Mouse (Mus musculus) midbrain, embryonic 11.5 days (tissue): ENCODE results near the gene Mrs2. TPM values are rescaled to one million over a fixed set of nuclear protein-coding genes. Genes with fewer than 3 reads are reported as not detected.
"Not testable (repeated sequence)": the region's sequence is repeated elsewhere in the genome, so short reads cannot be mapped to it uniquely, and the experiment has no call there.

Experiments
- ATAC-seq: fragments of 200-750 bp; cut with Nextera tagmentation; 2 replicates; pipeline ENCODE4 v1.8.0; 2017; ENCODE audit warnings: moderate TSS enrichment, moderate library complexity; ENCODE audit not compliant: low FRiP score
- DNase-seq: peaks from one replicate; pipeline ENCODE4 v3.0.0; 2015; ENCODE audit warnings: low spot score; ENCODE audit errors: missing footprints
- H3K27ac ChIP-seq: fragments of 300-500 bp; sonication (generic); 2 replicates; pipeline ENCODE4 v1.5.1; 2014; ENCODE audit warnings: low read depth, low read length
- H3K27me3 ChIP-seq: fragments of 300-500 bp; sonication (generic); 2 replicates; pipeline ENCODE4 v1.6.1; 2014; ENCODE audit warnings: mild to moderate bottlenecking, low read length, moderate library complexity, mixed read lengths; ENCODE audit not compliant: control insufficient read depth, insufficient read depth
- H3K36me3 ChIP-seq: fragments of 300-500 bp; sonication (generic); 2 replicates; pipeline ENCODE4 v1.6.1; 2014; ENCODE audit warnings: mild to moderate bottlenecking, low read length, moderate library complexity, mixed read lengths; ENCODE audit not compliant: control insufficient read depth, insufficient read depth
- H3K4me1 ChIP-seq: fragments of 300-500 bp; sonication (generic); 2 replicates; pipeline ENCODE4 v1.6.1; 2014; ENCODE audit warnings: low read length; ENCODE audit not compliant: control insufficient read depth, insufficient read depth
- H3K4me2 ChIP-seq: fragments of 300-500 bp; sonication (generic); 2 replicates; pipeline ENCODE4 v1.6.1; 2014; ENCODE audit warnings: mild to moderate bottlenecking, moderate library complexity
- H3K4me3 ChIP-seq: fragments of 300-500 bp; sonication (generic); 2 replicates; pipeline ENCODE4 v1.5.1; 2014; ENCODE audit warnings: low read depth, low read length
- H3K9ac ChIP-seq: fragments of 300-500 bp; sonication (generic); 2 replicates; pipeline ENCODE4 v1.6.1; 2014; ENCODE audit warnings: low read length
- H3K9me3 ChIP-seq: fragments of 300-500 bp; sonication (generic); 2 replicates; pipeline ENCODE4 v1.6.1; 2016; ENCODE audit warnings: low read length; ENCODE audit not compliant: control insufficient read depth
- WGBS: fragments of 180-500 bp; shearing (Covaris S2); extraction: QIAGEN DNeasy Blood & Tissue Kit; methylation state at CpG from one replicate; pipeline ENCODE4 v1.1.7; 2014; 5-methylcytosine and 5-hydroxymethylcytosine counted together
- polyA plus RNA-seq: library from polyadenylated mRNA; unstranded; fragments of >200 nt; fragmentation: Nextera tagmentation; extraction: Ambion mirVana; gene quantifications from 2 replicates; pipeline ENCODE4 v1.2.1, GENCODE M21; 2014

Gene Mrs2
- polyA plus RNA-seq, 1 experiment from 2014 or later = 24.3 TPM

- H3K4me1 ChIP-seq = no peaks in the 10 kb centered on the region
- H3K27ac ChIP-seq = no peak overlapping the region
- H3K4me2 ChIP-seq = no peak overlapping the region
- WGBS = 49% methylated on average over 2 of the region's 2 CpGs
- H3K9ac ChIP-seq = no peak overlapping the region
- DNase-seq (no peak), ATAC-seq (no peak)
- H3K27me3 ChIP-seq = no peaks in the 10 kb centered on the region
- no peaks in the 10 kb centered on the region for H3K9me3 ChIP-seq
- peaks cover 25% of the 10 kb centered on the region for H3K36me3 ChIP-seq
- no peak overlapping the region for H3K4me3 ChIP-seq
These were observed 27.0 kb downstream of the Mrs2 start for GRCm38 (mm10) chr13:24993160-24993559.

GRCm38 (mm10) chr13:24989006-24989405, 31.2 kb downstream of the Mrs2 start:
- Histone ChIP-seq H3K4me1 (no peaks in the 10 kb centered on the region), H3K36me3 (peaks cover 5% of the 10 kb centered on the region; the same call in 1 of the 2 replicates), H3K4me2 (no peak overlapping the region), H3K4me3 (no peak overlapping the region), H3K27ac (no peak overlapping the region), H3K9me3 (no peaks in the 10 kb centered on the region), H3K9ac (no peak overlapping the region), H3K27me3 (no peaks in the 10 kb centered on the region)
- WGBS = 84% methylated on average over 6 of the region's 6 CpGs
- ATAC-seq (no peak), DNase-seq (no peak)

GRCm38 (mm10) chr13:24988391-24988790, 31.8 kb downstream of the Mrs2 start:
- peaks cover 3% of the 10 kb centered on the region; the same call in 1 of the 2 replicates for H3K36me3 ChIP-seq
- no peaks in the 10 kb centered on the region for H3K27me3 ChIP-seq
- H3K9me3 ChIP-seq = no peaks in the 10 kb centered on the region
- no peak overlapping the region for H3K4me2 ChIP-seq
- ATAC-seq (peak; percentile 55), DNase-seq (peak; percentile 87)
- H3K4me1 ChIP-seq = no peaks in the 10 kb centered on the region
- WGBS = 44% methylated on average over 7 of the region's 7 CpGs
- no peak overlapping the region for H3K4me3 ChIP-seq
- no peak overlapping the region for H3K9ac ChIP-seq
- no peak overlapping the region for H3K27ac ChIP-seq

- Histone ChIP-seq H3K4me3 (no peak overlapping the region), H3K4me1 (no peaks in the 10 kb centered on the region), H3K27ac (no peak overlapping the region), H3K9ac (no peak overlapping the region), H3K9me3 (no peaks in the 10 kb centered on the region), H3K4me2 (no peak overlapping the region), H3K27me3 (no peaks in the 10 kb centered on the region), H3K36me3 (peaks cover 2% of the 10 kb centered on the region; the same call in 1 of the 2 replicates)
- 68% methylated on average over 2 of the region's 2 CpGs for WGBS
- peak; percentile 43; the same call in 1 of the 2 replicates for ATAC-seq
- no peak for DNase-seq
These were observed 34.7 kb downstream of the Mrs2 start for GRCm38 (mm10) chr13:24985435-24985834.

DNA sequence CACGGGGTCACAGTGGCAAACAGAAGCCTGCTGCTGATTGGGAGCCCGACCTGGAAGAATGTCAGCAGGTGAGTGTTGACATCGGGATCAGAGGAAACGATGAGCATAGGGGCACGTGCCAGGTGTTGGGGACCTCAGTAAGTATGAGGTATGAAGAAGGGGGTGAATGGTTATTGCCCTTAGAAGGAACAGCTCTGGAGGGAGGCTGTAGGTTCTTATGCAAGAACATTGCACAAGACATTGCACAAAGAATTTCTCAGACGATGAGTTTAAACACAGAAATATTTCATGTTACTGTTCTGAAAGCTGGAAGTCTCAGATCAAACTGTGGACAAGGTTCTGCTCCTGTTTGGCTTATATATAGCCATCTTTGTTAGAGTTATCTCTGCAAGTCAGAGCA, 39.1 kb downstream of the Mrs2 start:
- Histone ChIP-seq H3K4me1 (no peaks in the 10 kb centered on the region), H3K9ac (no peak overlapping the region), H3K9me3 (no peaks in the 10 kb centered on the region), H3K4me2 (no peak overlapping the region), H3K27me3 (no peaks in the 10 kb centered on the region), H3K36me3 (no peaks in the 10 kb centered on the region), H3K4me3 (no peak overlapping the region), H3K27ac (no peak overlapping the region)
- ATAC-seq = no peak
- WGBS = 91% methylated on average over 6 of the region's 6 CpGs
- no peak for DNase-seq

DNA sequence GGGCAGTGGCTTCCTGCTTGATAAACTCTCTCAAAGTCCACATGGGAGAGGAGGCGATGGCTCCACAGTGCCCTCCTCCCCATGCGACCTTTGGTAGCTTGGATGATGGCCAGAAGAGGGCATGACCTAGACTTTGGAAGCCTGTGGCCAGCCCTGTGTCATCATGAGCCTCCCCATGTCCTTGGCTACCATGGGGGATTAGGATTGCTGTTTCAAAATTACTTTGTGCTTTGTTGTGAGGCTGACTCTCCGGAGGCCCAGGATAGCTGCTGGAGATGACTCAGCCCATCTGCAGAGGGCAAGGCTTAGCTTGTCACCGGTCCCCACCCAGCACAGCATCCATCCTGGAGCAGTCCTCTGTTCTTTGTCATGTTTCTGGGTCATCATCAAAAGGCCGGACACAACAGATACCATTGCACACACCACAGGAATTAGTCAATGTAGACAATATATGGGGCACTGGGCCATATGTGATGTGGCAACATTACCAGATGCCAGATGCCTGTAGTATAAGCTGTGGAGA, 42.3 kb downstream of the Mrs2 start:
- ATAC-seq = no peak
- no peak for DNase-seq
- H3K9ac ChIP-seq = no peak overlapping the region
- no peaks in the 10 kb centered on the region for H3K9me3 ChIP-seq
- no peak overlapping the region for H3K27ac ChIP-seq
- no peaks in the 10 kb centered on the region for H3K27me3 ChIP-seq
- no peak overlapping the region for H3K4me3 ChIP-seq
- H3K4me1 ChIP-seq = no peaks in the 10 kb centered on the region
- H3K36me3 ChIP-seq = no peaks in the 10 kb centered on the region
- WGBS = 81% methylated on average over 5 of the region's 5 CpGs
- H3K4me2 ChIP-seq = no peak overlapping the region

DNA sequence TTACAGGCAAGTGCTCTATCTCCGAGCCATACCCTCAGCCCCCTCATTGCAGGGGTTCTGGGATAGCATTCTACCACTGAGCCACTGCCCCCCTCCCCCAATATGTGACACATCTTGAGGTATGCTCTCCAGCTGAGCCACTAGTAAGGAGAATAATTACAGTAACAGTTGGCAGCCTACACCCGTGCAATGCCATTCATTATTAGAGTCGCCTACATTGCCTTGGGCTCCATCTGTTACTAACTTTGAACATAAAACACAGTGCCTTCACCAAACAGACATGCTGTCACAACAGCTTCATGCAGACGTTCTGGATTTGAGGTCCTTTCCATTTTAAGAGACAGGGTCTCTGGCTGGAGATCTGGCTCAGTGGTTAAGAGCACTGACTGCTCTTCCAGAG, 43.8 kb downstream of the Mrs2 start:
- no peaks in the 10 kb centered on the region for H3K27me3 ChIP-seq
- no peak for ATAC-seq
- H3K27ac ChIP-seq = no peak overlapping the region
- H3K9me3 ChIP-seq = no peaks in the 10 kb centered on the region
- no peaks in the 10 kb centered on the region for H3K4me1 ChIP-seq
- WGBS = 80% methylated on average over 4 of the region's 4 CpGs
- no peak for DNase-seq
- no peak overlapping the region for H3K4me3 ChIP-seq
- no peaks in the 10 kb centered on the region for H3K36me3 ChIP-seq
- H3K9ac ChIP-seq = no peak overlapping the region
- no peak overlapping the region for H3K4me2 ChIP-seq

GRCm38 (mm10) chr13:24971776-24972175, 48.4 kb downstream of the Mrs2 start:
- H3K27me3 ChIP-seq, H3K9me3 ChIP-seq, H3K9ac ChIP-seq, H3K4me2 ChIP-seq, DNase-seq, H3K36me3 ChIP-seq, ATAC-seq, H3K4me1 ChIP-seq, H3K4me3 ChIP-seq, H3K27ac ChIP-seq: not testable (repeated sequence)
- 85% methylated on average over 3 of the region's 3 CpGs for WGBS

DNA sequence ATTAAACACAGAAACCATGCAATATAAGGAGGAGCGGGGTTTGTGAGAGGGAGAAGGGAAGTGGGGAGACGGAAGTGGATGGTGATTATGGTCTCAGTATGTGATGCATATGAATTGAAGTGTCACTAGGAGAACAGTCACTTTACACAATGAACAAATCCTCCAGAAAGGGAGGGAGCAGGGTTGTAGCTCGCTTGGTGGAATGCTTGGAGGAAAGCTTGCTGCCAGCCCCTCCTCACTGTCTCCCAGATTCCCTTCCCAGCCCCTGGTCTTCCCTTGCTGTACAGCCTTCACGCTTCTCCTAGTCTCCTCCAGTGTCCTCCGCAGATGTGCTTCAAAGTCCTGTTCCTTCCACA, 54.4 kb downstream of the Mrs2 start:
- Histone ChIP-seq H3K9ac (peak overlapping the region; percentile 30), H3K4me2 (peak overlapping the region; percentile 37), H3K27ac (no peak overlapping the region), H3K4me3 (0 out of 2 replicates have a peak overlapping the region, but pooled peaks have one; percentile 9), H3K27me3 (no peaks in the 10 kb centered on the region), H3K4me1 (no peaks in the 10 kb centered on the region), H3K9me3 (no peaks in the 10 kb centered on the region), H3K36me3 (no peaks in the 10 kb centered on the region)
- ATAC-seq (no peak), DNase-seq (no peak)
- 40% methylated on average over 5 of the region's 5 CpGs for WGBS
